23 mouse cellular contexts compared by ENCODE assay signal in the genomic region with DNA sequence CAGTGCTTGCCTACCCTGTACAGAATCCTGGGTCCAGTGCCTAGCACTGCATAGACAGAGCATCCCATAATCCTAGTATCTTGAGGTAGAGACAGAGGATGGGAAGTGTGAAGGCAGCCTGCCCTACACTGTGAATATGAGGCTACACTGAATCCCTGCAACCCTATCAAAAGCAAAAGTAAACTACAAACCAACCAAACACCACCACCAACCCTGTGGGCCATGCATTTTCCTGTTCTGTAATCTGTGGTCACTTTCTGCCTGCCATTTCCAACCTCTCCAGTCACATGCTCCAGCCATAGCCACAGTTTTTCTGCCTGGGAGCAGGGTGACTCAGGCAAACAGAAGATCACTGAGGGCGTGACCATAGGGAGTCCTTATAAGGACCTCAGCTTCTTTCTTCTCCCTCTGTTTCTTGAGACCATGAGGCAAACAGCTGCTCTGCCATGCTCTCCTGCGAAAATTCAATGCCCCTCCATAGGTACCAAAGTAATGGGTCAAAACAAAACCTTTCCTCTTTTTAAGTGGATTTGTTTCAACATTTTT. TPM values are rescaled to one million over a fixed set of nuclear protein-coding genes. Genes with fewer than 3 reads are reported as not detected.
"Had no signal": no experiment of that assay in that cellular context is flagged by ENCODE, and none has a peak within 500 bp of the region (broad histone marks: within the 10 kb centered on the region; RNA-seq: fewer than 3 reads in every experiment).

No protein-coding gene starts in this region.

RNA-seq across cellular contexts. Expression of a gene that starts 3.5 kb away (rescaled TPM):
- total RNA-seq: layer of hippocampus, adult 18-20 months; layer of hippocampus, postnatal 14 days; left cerebral cortex, adult 8-10 months; left cerebral cortex, postnatal 14 days; left cerebral cortex, postnatal 4 days; megakaryocyte-erythroid progenitor cell, adult 5-6 weeks; midbrain, postnatal 0 days had no signal
- polyA plus RNA-seq: intestine, embryonic 16.5 days; kidney, embryonic 16.5 days; limb, embryonic 12.5 days; limb, embryonic 15.5 days; liver, embryonic 15.5 days; lung, embryonic 14.5 days; lung, postnatal 0 days; midbrain, embryonic 11.5 days; midbrain, embryonic 14.5 days; midbrain, postnatal 0 days; neural tube, embryonic 11.5 days; neural tube, embryonic 14.5 days; small intestine, adult 2 months; spleen, adult 2 months; stomach, embryonic 16.5 days; testis, adult 2 months; urinary bladder, adult 2 months had no signal

RNA-seq across cellular contexts. Expression of a gene that starts 41.7 kb away (rescaled TPM):
- total RNA-seq: layer of hippocampus, adult 18-20 months; layer of hippocampus, postnatal 14 days; left cerebral cortex, adult 8-10 months; left cerebral cortex, postnatal 14 days; left cerebral cortex, postnatal 4 days; megakaryocyte-erythroid progenitor cell, adult 5-6 weeks; midbrain, postnatal 0 days had no signal
- polyA plus RNA-seq: intestine, embryonic 16.5 days; kidney, embryonic 16.5 days; limb, embryonic 12.5 days; limb, embryonic 15.5 days; liver, embryonic 15.5 days; lung, embryonic 14.5 days; lung, postnatal 0 days; midbrain, embryonic 11.5 days; midbrain, embryonic 14.5 days; midbrain, postnatal 0 days; neural tube, embryonic 11.5 days; neural tube, embryonic 14.5 days; small intestine, adult 2 months; spleen, adult 2 months; stomach, embryonic 16.5 days; testis, adult 2 months; urinary bladder, adult 2 months had no signal
